In the genomic region with DNA sequence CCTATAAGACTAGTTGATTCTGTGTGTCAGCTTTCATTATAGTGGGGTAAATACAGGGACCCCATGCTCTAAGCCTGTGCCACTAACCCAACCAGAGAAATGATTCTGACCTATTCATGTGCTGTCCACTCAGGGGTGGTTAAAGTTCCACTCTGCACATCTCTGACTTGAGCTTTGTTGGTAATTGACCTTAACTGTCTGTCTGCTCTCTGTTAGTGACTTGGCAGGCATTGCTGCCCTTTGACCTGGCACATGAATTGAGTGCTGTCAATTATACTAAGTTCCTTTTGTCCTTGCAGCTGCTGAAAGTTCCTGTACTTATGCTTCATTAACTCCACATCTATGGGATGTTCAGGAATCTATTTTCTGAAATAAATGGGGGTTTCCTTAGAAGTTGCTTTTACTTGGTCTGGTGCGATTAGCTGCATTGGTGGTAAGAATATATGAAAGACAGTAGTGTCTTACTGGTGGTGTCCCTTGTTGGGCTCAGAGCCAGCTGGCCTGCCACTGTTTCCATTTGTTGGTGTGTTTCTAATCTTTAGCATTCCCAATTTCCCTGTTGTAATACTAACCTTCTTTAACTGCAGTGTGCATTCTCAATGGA, we compare ENCODE assay signal across 13 mouse cellular contexts.
A peak's percentile ranks its signal among the peaks of the same experiment; 100 is the strongest.
DNase-seq lines count a peak whose midpoint lies in the region; ATAC-seq and TF ChIP-seq lines count a peak whose summit lies in the region.
"Had no signal": no experiment of that assay in that cellular context is flagged by ENCODE, and none has a peak within 500 bp of the region (broad histone marks: within the 10 kb centered on the region; RNA-seq: fewer than 3 reads in every experiment).

No protein-coding gene starts in this region.

- no peaks in the 10 kb centered on the region for H3K36me3 ChIP-seq in kidney, adult 2 months (ENCODE audit: control insufficient read depth, insufficient read depth, low read length)
- H3K36me3 ChIP-seq in hindbrain, embryonic 11.5 days (ENCODE audit: control insufficient read depth, insufficient read depth, low read length), result no peaks in the 10 kb centered on the region

- no peaks in the 10 kb centered on the region for H3K4me1 ChIP-seq in kidney, adult 2 months (ENCODE audit: control insufficient read depth, insufficient read depth, low read length)
- H3K4me1 ChIP-seq in hindbrain, embryonic 11.5 days (replicated peaks; ENCODE audit: control insufficient read depth, insufficient read depth, low read length), result no peaks in the 10 kb centered on the region

- peak; percentile 83 for ATAC-seq in hindbrain, embryonic 11.5 days (ENCODE audit: low FRiP score)
- ATAC-seq: CD4-positive, CD25-positive, alpha-beta regulatory T cell, adult 4 months; liver, postnatal 0 days had no signal

- DNase-seq in kidney, adult 2 months, result peak; percentile 74
- no peak for DNase-seq in kidney, postnatal 4 days
- DNase-seq in embryo, embryonic 10 days (ENCODE audit: low spot score), result peak; percentile 61
- peak; percentile 21 for DNase-seq in hindbrain, embryonic 11.5 days (ENCODE audit: low spot score)
- DNase-seq in mesoderm, embryonic 11.5 days (ENCODE audit: low read depth, low spot score), result peak; percentile 26
- no peak for DNase-seq in gastrocnemius, adult 2 months
- no peak for DNase-seq in natural killer cell, adult 2 months (ENCODE audit: low spot score in 2 of 2)
- no peak for DNase-seq in lung, postnatal 10 days
- DNase-seq: gastrocnemius, postnatal 36 days; heart, postnatal 14 days; liver, postnatal 0 days; right cerebral cortex, postnatal 4 days had no signal

- no peak overlapping the region for H3K9ac ChIP-seq in hindbrain, embryonic 11.5 days (ENCODE audit: low read depth, low read length)
- H3K9ac ChIP-seq: liver, postnatal 0 days had no signal

- intact Hi-C loops in gastrocnemius, adult 2 months (cut with DNase I), result no loop called here

- WGBS in kidney, adult 2 months, result 77% methylated on average over 1 of the region's 1 CpGs
- WGBS in hindbrain, embryonic 11.5 days, result 33% methylated on average over 1 of the region's 1 CpGs

- no peaks in the 10 kb centered on the region for H3K9me3 ChIP-seq in hindbrain, embryonic 11.5 days (ENCODE audit: control insufficient read depth, low read length)

- H3K4me3 ChIP-seq in kidney, adult 2 months (ENCODE audit: insufficient read depth, low read depth, low read length), result no peak overlapping the region
- H3K4me3 ChIP-seq in hindbrain, embryonic 11.5 days (ENCODE audit: low read depth, low read length), result no peak overlapping the region
- H3K4me3 ChIP-seq in gastrocnemius, adult 2 months, result no peak overlapping the region

- H3K27me3 ChIP-seq in kidney, adult 2 months (replicated peaks; ENCODE audit: control insufficient read depth, insufficient read depth, low read length), result no peaks in the 10 kb centered on the region
- H3K27me3 ChIP-seq in hindbrain, embryonic 11.5 days (ENCODE audit: control insufficient read depth, insufficient read depth, low read length), result no peaks in the 10 kb centered on the region

- no peak for TF ChIP-seq CTCF in kidney, adult 2 months (conservative IDR thresholded peaks at IDR 0.05; ENCODE audit: insufficient read depth, insufficient read length, low read depth, low read length)
- TF ChIP-seq CTCF in gastrocnemius, adult 2 months (IDR thresholded peaks at IDR 0.05), result no peak

- H3K27ac ChIP-seq in kidney, adult 2 months (ENCODE audit: insufficient read depth, low read depth, low read length), result no peak overlapping the region
- H3K27ac ChIP-seq in hindbrain, embryonic 11.5 days (ENCODE audit: low read depth, low read length), result no peak overlapping the region
- H3K27ac ChIP-seq in gastrocnemius, adult 2 months, result no peak overlapping the region

- TF ChIP-seq POLR2A in kidney, adult 2 months (IDR thresholded peaks at IDR 0.05; ENCODE audit: low read depth, low read length), result no peak

- H3K4me2 ChIP-seq in hindbrain, embryonic 11.5 days (replicated peaks; ENCODE audit: low read depth, low read length), result no peak overlapping the region

Comparison
In these comparisons a context has a peak if more than half of its experiments do, and no peak if none do; other contexts are left out.
1. DNase-seq: peak in kidney, adult 2 months (single experiment), embryo, embryonic 10 days (single experiment), hindbrain, embryonic 11.5 days (single experiment) and mesoderm, embryonic 11.5 days (single experiment); none in kidney, postnatal 4 days (0 of 2), gastrocnemius, adult 2 months (single experiment), natural killer cell, adult 2 months (0 of 2) and lung, postnatal 10 days (single experiment).